Mouse (Mus musculus) activated CD4-positive, CD25-positive, alpha-beta regulatory T cell (primary cell): Measurements from ENCODE around the gene Defb6. TPM values are rescaled to one million over a fixed set of nuclear protein-coding genes. Genes with fewer than 3 reads are reported as not detected.

Experiments used
- polyA plus RNA-seq, 2 experiments: library from polyadenylated mRNA; unstranded; fragments of 100-300 nt; shearing (Covaris generic); gene quantifications; one replicate each; pipeline ENCODE4 v1.2.1; 2017

The Defb6 gene
- not detected for polyA plus RNA-seq

GRCm38 (mm10) chr8:19225161-19225560 is at the start of gene Defb6:
Gene Defb6 (plus strand): TSS chr8:19225478.

GRCm38 (mm10) chr8:19239616-19240015 is 14.3 kb downstream of the Defb6 start, which contains the start of gene Defb46:
Gene Defb46 (plus strand): TSS chr8:19239916.

GRCm38 (mm10) chr8:19247280-19247679 is 22.0 kb downstream of the Defb6 start, which contains the start of gene Defb5:
Gene Defb5 (plus strand): TSS chr8:19247580.

Other genes with a start within 250 kb of the Defb6 start
- not detected for gene Defb40, start 247.2 kb upstream of the Defb6 start, polyA plus RNA-seq
- not detected for gene Defb37, start 234.4 kb upstream of the Defb6 start, polyA plus RNA-seq
- gene Defb38, start 198.9 kb upstream of the Defb6 start, polyA plus RNA-seq, result not detected
- not detected for gene Defb39, start 160.7 kb upstream of the Defb6 start, polyA plus RNA-seq
- not detected for gene Defb12, start 110.6 kb upstream of the Defb6 start, polyA plus RNA-seq
- gene Defb34, start 101.7 kb upstream of the Defb6 start, polyA plus RNA-seq, result not detected
- gene Gm45826, start 84.7 kb upstream of the Defb6 start, polyA plus RNA-seq, result not detected
- not detected for gene Defb14, start 31.1 kb upstream of the Defb6 start, polyA plus RNA-seq
- not detected for gene Defb4, start 26.8 kb upstream of the Defb6 start, polyA plus RNA-seq
- not detected for gene Defb46, start 14.4 kb downstream of the Defb6 start, polyA plus RNA-seq
- gene Defb5, start 22.1 kb downstream of the Defb6 start, polyA plus RNA-seq, result not detected
- gene Defb3, start 67.9 kb downstream of the Defb6 start, polyA plus RNA-seq, result not detected
- gene Defb8, start 222.1 kb downstream of the Defb6 start, polyA plus RNA-seq, result not detected